8 mouse cellular contexts compared by ENCODE assay signal in genomic region chr6:34318172-34318571, GRCm38 (mm10). TPM values are rescaled to one million over a fixed set of nuclear protein-coding genes. Genes with fewer than 3 reads are reported as not detected.
DNase-seq lines count a peak whose midpoint lies in the region; ATAC-seq lines count a peak whose summit lies in the region.

No protein-coding gene starts in this region.

- ATAC-seq in limb, embryonic 15.5 days (ENCODE audit: insufficient number of reproducible peaks, low FRiP score, low TSS enrichment, low read depth): no peak
- no peak for ATAC-seq in stomach, embryonic 16.5 days (ENCODE audit: insufficient read depth, low FRiP score)

- H3K4me1 ChIP-seq in limb, embryonic 15.5 days: peaks cover 10% of the 10 kb centered on the region
- peaks cover 11% of the 10 kb centered on the region; the same call in 1 of the 2 replicates for H3K4me1 ChIP-seq in stomach, embryonic 16.5 days (ENCODE audit: control insufficient read depth, insufficient read depth, low read length)

- H3K36me3 ChIP-seq in limb, embryonic 15.5 days: no peaks in the 10 kb centered on the region
- H3K36me3 ChIP-seq in stomach, embryonic 16.5 days (ENCODE audit: control insufficient read depth, insufficient read depth, low read length): no peaks in the 10 kb centered on the region

- no peak overlapping the region for H3K9ac ChIP-seq in limb, embryonic 15.5 days
- no peak overlapping the region for H3K9ac ChIP-seq in stomach, embryonic 16.5 days (ENCODE audit: low read length)

- H3K27ac ChIP-seq in limb, embryonic 15.5 days: no peak overlapping the region
- H3K27ac ChIP-seq in stomach, embryonic 16.5 days (ENCODE audit: low read length): no peak overlapping the region

- H3K9me3 ChIP-seq in limb, embryonic 15.5 days: no peaks in the 10 kb centered on the region
- H3K9me3 ChIP-seq in stomach, embryonic 16.5 days (replicated peaks; ENCODE audit: control insufficient read depth, low read length): no peaks in the 10 kb centered on the region

- peak; percentile 71 to 89 for DNase-seq in adrenal gland, adult (ENCODE audit: inconsistent age in 2 of 2, low spot score in 1 of 2)
- no peak for DNase-seq in adrenal gland, postnatal 4 days (ENCODE audit: low spot score in 2 of 2)
- DNase-seq in right cerebral cortex, postnatal 4 days: peak; percentile 30
- no peak for DNase-seq in right cerebral cortex, postnatal 36 days (ENCODE audit: low spot score in 2 of 2)
- peak; percentile 16 to 41 for DNase-seq in heart, postnatal 14 days
- no peak for DNase-seq in left cerebral cortex, postnatal 36 days (ENCODE audit: low spot score in 2 of 2)

- 37% methylated on average over 5 of the region's 5 CpGs for WGBS in limb, embryonic 15.5 days
- 41% methylated on average over 5 of the region's 5 CpGs for WGBS in stomach, embryonic 16.5 days

- intact Hi-C loops in heart, postnatal 14 days (cut with DNase I): no loop called here
- intact Hi-C loops in left cerebral cortex, postnatal 36 days (cut with DNase I): no loop called here

- H3K4me2 ChIP-seq in limb, embryonic 15.5 days: peak overlapping the region; percentile 89; the same call in 1 of the 2 replicates
- peak overlapping the region; percentile 95 for H3K4me2 ChIP-seq in stomach, embryonic 16.5 days (ENCODE audit: low read depth, low read length)

- H3K4me3 ChIP-seq in limb, embryonic 15.5 days: peak overlapping the region; percentile 72; the same call in 1 of the 2 replicates
- H3K4me3 ChIP-seq in stomach, embryonic 16.5 days (replicated peaks; ENCODE audit: low read length): peak overlapping the region; percentile 83

- H3K27me3 ChIP-seq in limb, embryonic 15.5 days: no peaks in the 10 kb centered on the region
- H3K27me3 ChIP-seq in stomach, embryonic 16.5 days (ENCODE audit: control insufficient read depth, insufficient read depth, low read length): no peaks in the 10 kb centered on the region

RNA-seq across cellular contexts. Expression of gene Akr1b3, which starts 0.9 kb away (rescaled TPM):
- 100 to 1,000 TPM; 123 to 124 TPM for total RNA-seq in adrenal gland, postnatal 4 days (2021)
- total RNA-seq in heart, postnatal 14 days (2021): 100 to 1,000 TPM; 221 to 256 TPM
- 140 and 166 TPM in 2 replicates for polyA plus RNA-seq in limb, embryonic 15.5 days (2015; fragmentation: Nextera tagmentation; extraction: Ambion mirVana)
- polyA plus RNA-seq in stomach, embryonic 16.5 days (2015; fragmentation: Nextera tagmentation; extraction: Ambion mirVana): 122 and 130 TPM in 2 replicates
- 10 to 100 TPM; 42.6 to 47.6 TPM for total RNA-seq in left cerebral cortex, postnatal 36 days (2021)

RNA-seq across cellular contexts. Expression of gene Akr1b8, which starts 35.7 kb away (rescaled TPM):
- total RNA-seq in adrenal gland, postnatal 4 days (2021): 10 to 100 TPM; 73.3 to 75.5 TPM
- 1 to 10 TPM; 4.2 to 4.4 TPM for total RNA-seq in heart, postnatal 14 days (2021)
- 5.7 and 6.7 TPM in 2 replicates for polyA plus RNA-seq in limb, embryonic 15.5 days (2015; fragmentation: Nextera tagmentation; extraction: Ambion mirVana)
- polyA plus RNA-seq in stomach, embryonic 16.5 days (2015; fragmentation: Nextera tagmentation; extraction: Ambion mirVana): 5.6 and 6.9 TPM in 2 replicates
- under 1 TPM; 0.68 to 0.69 TPM for total RNA-seq in left cerebral cortex, postnatal 36 days (2021)

Comparison
In these comparisons a context has a peak if more than half of its experiments do, and no peak if none do; other contexts are left out.
1. DNase-seq: peak in adrenal gland, adult (2 of 2), right cerebral cortex, postnatal 4 days (single experiment) and heart, postnatal 14 days (2 of 2); none in adrenal gland, postnatal 4 days (0 of 2), right cerebral cortex, postnatal 36 days (0 of 2) and left cerebral cortex, postnatal 36 days (0 of 2).
2. RNA of gene Akr1b8, which starts 35.7 kb away (total RNA-seq): 73.3 to 75.5 TPM in adrenal gland, postnatal 4 days; 4.2 to 4.4 TPM in heart, postnatal 14 days and 0.68 to 0.69 TPM in left cerebral cortex, postnatal 36 days; every median in the first group is over 10 times any median in the second.